Mouse (Mus musculus): Measurements from ENCODE around the gene Nop14.

Nop14 gene

DNA sequence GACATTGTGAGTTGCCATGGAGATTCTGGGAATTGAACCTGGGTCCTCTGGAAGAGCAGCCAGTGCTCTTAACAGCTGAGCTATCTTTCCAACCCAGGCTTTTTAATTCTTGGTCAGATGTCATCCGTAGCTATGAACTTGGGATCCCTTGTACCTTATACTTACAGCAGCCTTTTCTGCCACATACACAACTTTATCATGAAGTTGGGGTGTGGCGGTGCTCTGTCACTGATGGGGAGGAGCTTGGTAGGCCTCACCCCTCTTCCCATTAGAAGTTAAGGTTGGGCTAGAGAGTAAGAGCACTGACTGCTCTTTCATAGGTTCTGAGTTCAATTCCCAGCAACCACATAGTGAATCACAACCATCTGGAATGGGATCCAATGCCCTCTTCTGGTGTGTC, 27.0 kb downstream of the Nop14 start:
- 99% methylated on average over 2 of the region's 2 CpGs for WGBS

DNA sequence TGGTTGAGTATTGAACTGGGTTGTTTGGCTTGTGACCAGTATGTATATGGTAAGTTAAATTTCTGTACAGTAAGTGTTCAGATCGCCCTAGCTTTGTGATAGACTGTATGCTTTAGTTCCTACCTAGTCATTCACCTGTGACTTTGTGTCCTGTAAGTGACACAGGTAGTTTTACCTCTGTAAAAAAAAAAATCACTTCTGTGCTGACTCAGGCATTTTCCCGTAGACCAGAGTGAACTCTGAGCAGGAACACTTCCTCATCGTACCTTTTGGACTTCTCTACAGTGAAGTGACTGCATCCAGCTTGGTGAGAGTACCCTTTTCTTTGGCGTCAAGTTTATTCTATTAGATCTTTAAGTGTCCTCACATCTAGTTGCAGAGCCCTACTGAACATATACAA, 50.0 kb downstream of the Nop14 start:
- WGBS = 84% methylated on average over 4 of the region's 4 CpGs

DNA sequence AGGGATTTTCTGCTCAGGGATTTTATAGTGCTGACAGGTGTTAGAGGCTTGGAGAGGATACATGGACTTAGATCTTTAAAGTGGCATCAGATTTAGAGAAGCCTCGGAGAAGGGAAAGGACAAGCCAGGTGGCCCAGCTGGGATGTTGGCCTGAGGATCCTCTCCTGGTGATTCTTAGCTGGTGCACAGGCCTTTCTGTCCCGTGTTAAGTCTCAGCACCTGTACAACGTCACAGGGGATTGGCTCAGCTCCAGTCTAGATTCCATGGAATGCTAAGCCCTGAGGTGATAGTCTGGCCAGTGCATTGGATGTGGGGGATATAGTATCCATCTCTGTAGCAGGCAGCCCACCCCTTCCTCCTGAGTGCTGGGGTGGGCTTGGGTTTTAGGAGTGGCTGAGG, 51.7 kb downstream of the Nop14 start:
- 49% methylated on average over 3 of the region's 3 CpGs for WGBS

DNA sequence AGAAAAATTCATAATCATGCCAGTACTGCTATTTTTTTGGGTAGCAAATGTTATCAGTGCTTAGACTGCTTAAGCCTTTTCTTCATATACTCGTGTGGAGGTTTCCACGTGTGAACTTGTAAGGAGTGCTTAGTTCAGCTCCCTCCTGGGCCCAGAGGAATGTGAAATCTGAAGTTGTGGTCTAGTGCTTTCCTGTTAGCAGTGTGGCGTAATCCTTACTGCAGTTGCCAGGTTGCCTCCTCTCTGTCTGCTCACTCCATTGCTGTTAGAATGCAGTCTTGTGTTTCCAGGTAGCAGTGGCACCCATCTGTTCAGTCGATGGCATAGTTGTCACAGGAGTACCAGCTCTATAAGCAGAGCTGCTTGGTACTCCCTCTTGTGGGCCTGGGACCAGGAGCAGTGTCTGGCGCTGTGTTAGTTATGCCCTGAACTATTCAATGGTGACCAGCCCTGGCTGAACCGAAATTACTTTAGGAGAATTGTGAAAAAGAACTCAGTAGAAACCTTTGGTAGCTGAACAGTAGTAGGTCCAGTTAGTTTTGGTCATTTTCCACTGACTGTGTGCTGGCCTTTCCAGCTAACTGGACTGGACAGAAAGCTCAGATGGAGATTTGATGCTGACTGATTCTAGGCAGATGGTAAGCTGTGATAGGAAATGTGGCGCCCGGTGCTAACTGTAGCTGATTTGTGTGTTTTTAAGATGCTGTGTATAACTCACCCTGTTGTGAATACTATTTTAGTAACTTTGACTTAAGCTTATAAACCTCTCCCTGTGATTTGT, 52.7 kb downstream of the Nop14 start:
- WGBS = 46% methylated on average over 8 of the region's 8 CpGs

DNA sequence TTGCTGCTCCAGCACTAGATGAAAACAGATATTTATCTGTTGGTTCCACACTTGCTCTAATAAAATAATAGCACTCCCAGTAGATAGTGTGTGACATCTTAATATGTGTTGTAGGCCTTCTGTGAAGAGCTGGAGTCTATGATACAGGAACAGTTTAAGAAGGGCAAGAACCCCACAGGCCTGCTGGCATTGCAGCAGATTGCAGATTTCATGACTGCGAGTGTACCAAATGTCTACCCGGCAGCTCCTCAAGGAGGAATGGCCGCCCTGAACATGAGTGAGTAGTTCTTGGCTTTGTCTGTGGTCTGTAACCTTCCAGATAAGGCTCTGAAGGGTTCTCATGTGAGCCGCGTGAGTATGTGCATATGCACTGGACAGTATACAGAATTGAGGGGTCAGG, 55.4 kb downstream of the Nop14 start:
- 93% methylated on average over 5 of the region's 5 CpGs for WGBS

DNA sequence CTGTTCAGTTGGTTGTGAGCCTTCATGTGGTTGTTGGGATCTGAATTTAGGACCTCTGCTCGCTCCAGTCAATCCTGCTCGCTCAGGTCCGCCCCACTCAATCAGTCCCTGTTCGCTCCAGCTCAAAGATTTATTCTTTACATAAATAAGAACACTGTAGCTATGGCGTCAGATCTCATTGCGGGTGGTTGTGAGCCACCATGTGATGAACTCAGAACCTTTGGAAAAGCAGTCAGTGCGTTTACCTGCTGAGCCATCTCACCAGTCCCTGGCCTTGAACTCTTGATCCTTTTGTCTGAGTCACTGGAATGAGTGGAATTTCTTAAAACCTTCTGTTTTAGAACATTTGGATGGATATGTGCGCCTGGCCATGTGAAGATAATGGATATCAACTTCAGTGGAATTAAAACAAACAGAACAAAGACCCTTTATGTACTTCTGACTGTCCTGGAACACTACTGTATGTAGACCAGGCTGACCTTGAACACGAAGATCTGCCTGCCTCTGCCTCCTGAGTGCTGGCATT, 66.7 kb downstream of the Nop14 start:
- 96% methylated on average over 9 of the region's 9 CpGs for WGBS

DNA sequence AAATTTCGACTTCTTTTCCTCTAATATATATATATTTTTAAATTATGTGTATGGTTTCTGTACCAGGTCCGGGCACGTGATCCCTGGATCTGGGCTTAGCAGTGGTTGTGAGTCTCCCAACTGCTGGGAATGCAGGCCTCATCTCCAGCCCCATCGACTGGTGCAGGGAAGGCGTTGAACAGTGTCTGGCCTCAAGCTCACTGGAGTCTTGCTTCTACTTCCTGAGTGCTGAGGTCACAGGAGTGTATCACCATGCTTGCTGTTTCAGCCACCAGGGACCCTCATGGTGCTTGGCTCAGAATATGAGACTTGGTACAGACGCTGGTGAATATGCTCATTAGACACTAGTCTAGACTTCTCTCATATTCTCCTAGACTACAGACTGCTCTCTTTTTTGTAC, 67.3 kb downstream of the Nop14 start:
- 75% methylated on average over 6 of the region's 6 CpGs for WGBS

DNA sequence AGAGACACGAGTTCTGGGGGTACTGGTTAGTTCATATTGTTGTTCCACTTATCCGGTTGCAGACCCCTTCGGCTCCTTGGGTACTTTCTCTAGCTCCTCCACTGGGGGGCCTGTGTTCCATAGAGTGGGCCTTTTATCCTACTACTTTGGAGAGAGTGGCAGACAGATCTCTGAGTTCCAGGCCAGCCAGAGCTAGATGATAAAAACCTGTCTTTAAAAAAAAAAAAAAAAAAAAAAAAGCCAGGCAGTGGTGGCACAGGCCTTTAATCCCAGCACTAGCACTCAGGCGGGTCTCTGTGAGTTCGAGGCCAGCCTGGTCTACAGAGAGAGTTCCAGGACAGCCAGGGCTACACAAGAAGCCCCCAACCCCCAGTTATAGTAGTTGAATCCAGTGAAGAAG, 67.7 kb downstream of the Nop14 start:
- 66% methylated on average over 5 of the region's 5 CpGs for WGBS

DNA sequence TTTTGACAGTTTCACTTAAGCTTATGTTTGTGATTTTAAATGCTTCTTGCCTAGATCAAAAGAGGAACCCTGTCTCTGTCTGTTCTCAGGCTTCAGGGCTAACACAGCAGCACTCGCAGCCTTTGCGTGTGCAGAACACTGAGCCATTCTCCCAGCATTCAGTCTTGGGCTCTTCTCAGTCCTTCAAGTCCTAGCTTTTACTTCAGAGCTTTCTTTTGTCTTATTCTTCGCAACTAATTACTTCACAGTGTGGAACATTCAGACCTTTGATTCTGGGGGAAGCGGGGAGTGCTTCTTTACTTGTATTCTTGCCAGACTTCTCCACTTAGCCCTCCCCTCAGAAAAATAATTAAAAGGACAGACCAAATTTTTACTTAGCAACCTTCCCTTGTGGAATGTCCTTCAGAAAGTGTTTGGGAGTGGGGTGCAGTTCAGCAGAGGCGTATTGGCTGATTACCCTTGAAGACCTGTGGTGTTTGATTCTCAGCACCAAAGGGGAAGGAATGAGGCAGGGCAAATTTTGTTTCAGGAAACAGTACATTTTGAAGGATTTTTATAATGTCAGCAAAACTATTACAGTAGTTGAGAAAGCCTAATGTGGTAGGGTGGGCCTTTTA, 68.5 kb downstream of the Nop14 start:
- WGBS = 46% methylated on average over 5 of the region's 5 CpGs

DNA sequence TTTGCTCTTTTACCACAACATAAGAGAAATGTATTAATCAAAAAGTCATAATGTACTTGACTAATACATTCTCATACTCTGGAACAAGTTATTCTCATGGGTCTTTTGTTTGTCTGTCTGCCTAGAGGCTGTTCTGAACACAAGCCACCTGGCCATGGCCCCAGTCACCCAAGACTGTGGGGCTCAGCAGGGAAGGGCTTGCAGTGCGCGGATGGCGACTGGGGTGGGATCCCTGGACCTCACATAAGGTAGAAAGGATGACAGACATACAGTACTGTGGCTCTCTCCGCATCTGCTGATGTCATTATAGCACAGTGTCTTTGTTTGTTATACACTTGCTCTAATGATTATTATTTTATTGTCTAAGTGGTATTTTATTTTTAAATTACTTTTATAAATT, 69.2 kb downstream of the Nop14 start:
- 43% methylated on average over 4 of the region's 4 CpGs for WGBS

DNA sequence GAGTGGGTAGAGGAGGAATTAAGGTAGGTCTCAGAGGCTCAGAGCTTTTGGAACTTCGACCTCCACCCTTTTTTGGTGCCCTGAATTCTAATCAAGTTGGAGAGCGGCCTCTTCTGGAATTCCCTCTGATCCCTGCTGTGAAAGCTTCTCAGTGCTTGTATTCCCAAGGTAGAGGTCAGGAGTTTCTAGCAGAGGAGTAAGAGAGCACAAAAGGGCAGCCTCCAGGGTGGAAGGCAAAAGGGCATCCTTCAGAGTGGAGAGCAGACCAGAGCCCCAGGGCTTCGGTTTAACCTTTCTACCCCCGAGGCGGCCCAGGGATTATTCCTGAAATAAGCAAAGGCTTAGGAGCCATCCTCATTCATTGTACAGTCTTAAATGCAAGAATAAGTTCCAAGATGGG, 69.9 kb downstream of the Nop14 start:
- 40% methylated on average over 5 of the region's 5 CpGs for WGBS

Measured in cerebral cortex, adult 2 months (tissue).